ENCODE assay signal across 10 mouse cellular contexts in the genomic region with DNA sequence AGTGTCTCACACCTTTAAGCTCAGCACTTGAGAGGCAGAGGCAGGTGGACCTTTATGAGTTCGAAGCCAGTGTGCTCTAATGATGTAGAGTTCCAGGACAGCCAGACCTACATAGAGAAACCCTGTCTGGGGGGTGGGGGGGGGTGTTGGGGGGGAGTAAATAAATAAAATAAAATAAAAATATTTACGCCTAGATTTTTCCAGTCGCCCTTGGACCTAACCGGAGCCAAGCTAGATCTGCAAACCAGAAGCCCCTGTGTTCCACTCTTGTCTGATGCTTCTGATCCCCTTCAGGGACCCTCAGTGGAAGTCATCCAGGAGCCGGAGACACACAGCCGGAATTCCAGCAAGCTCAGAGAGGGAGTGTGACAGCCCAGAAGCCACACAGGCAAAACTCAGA. TPM values are rescaled to one million over a fixed set of nuclear protein-coding genes. Genes with fewer than 3 reads are reported as not detected.
DNase-seq lines count a peak whose midpoint lies in the region; ATAC-seq and TF ChIP-seq lines count a peak whose summit lies in the region.
"Had no signal": no experiment of that assay in that cellular context is flagged by ENCODE, and none has a peak within 500 bp of the region (broad histone marks: within the 10 kb centered on the region; RNA-seq: fewer than 3 reads in every experiment).

TSS of gene Wscd2 (plus strand) at position 301 of the 400 bp plus-strand sequence.

- H3K27ac ChIP-seq in gastrocnemius, adult 2 months: peak within 1 kb of the TSS; percentile 40; the same call in 1 of the 2 replicates
- no peak within 1 kb of the TSS for H3K27ac ChIP-seq in lung, postnatal 0 days (ENCODE audit: low read length)
- peak within 1 kb of the TSS; percentile 21; the same call in 1 of the 2 replicates for H3K27ac ChIP-seq in stomach, embryonic 14.5 days (ENCODE audit: low read length)

- 0 out of 2 replicates have a peak within 1 kb of the TSS, but pooled peaks have one; percentile 3 for H3K9ac ChIP-seq in lung, postnatal 0 days (replicated peaks; ENCODE audit: low read depth)
- H3K9ac ChIP-seq in stomach, embryonic 14.5 days (replicated peaks; ENCODE audit: low read depth, low read length): peak within 1 kb of the TSS; percentile 46

- intact Hi-C loops in gastrocnemius, adult 2 months (cut with DNase I): no loop called here
- intact Hi-C loops in left cerebral cortex, postnatal 14 days (cut with DNase I): loop anchor here (5.0 to 10.0 kb wide), 3 partner anchors 55 to 237 kb away; no protein-coding TSS in a partner anchor

- no peaks in the 10 kb centered on the region for H3K36me3 ChIP-seq in lung, postnatal 0 days (ENCODE audit: insufficient read depth, low read length)
- H3K36me3 ChIP-seq in stomach, embryonic 14.5 days (ENCODE audit: control insufficient read depth, insufficient read depth, low read length): no peaks in the 10 kb centered on the region

- 52% methylated on average over 6 of the region's 6 CpGs for WGBS in lung, postnatal 0 days
- 59% methylated on average over 6 of the region's 6 CpGs for WGBS in stomach, embryonic 14.5 days

- TF ChIP-seq CTCF in gastrocnemius, adult 2 months (IDR thresholded peaks at IDR 0.05): no peak
- TF ChIP-seq CTCF in lung, postnatal 0 days (IDR thresholded peaks at IDR 0.05): no peak

- no peaks in the 10 kb centered on the region for H3K4me1 ChIP-seq in lung, postnatal 0 days (ENCODE audit: insufficient read depth, low read depth, low read length)
- H3K4me1 ChIP-seq in stomach, embryonic 14.5 days (ENCODE audit: control insufficient read depth, insufficient read depth, low read length): 0 out of 2 replicates have a peak, but pooled peaks cover 3% of the 10 kb centered on the region

- peak within 1 kb of the TSS; percentile 58 for H3K4me2 ChIP-seq in lung, postnatal 0 days (replicated peaks; ENCODE audit: low read depth, low read length)
- H3K4me2 ChIP-seq in stomach, embryonic 14.5 days (replicated peaks; ENCODE audit: low read depth, low read length): peak within 1 kb of the TSS; percentile 86

- TF ChIP-seq EP300 in lung, postnatal 0 days (IDR thresholded peaks at IDR 0.05): no peak

- no peaks in the 10 kb centered on the region; the same call in 1 of the 2 replicates for H3K27me3 ChIP-seq in lung, postnatal 0 days (replicated peaks; ENCODE audit: insufficient read depth, low read length)
- H3K27me3 ChIP-seq in stomach, embryonic 14.5 days (ENCODE audit: control insufficient read depth, insufficient read depth, low read length): 0 out of 2 replicates have a peak, but pooled peaks cover 7% of the 10 kb centered on the region

- peak within 1 kb of the TSS; percentile 64 for H3K4me3 ChIP-seq in gastrocnemius, adult 2 months
- H3K4me3 ChIP-seq in lung, postnatal 0 days (ENCODE audit: low read depth, low read length): peak within 1 kb of the TSS; percentile 33
- H3K4me3 ChIP-seq in stomach, embryonic 14.5 days (ENCODE audit: low read depth, low read length): peak within 1 kb of the TSS; percentile 48

- ATAC-seq in lung, postnatal 0 days: no peak
- no peak for ATAC-seq in stomach, embryonic 14.5 days (ENCODE audit: insufficient number of reproducible peaks, insufficient read depth, low FRiP score, low read depth)

- no peak for DNase-seq in gastrocnemius, adult 2 months
- DNase-seq in gastrocnemius, adult 18-20 months (ENCODE audit: low spot score): no peak
- DNase-seq in lung, postnatal 0 days (ENCODE audit: low spot score): no peak
- DNase-seq in lung, postnatal 4 days: no peak
- no peak for DNase-seq in left cerebral cortex, postnatal 14 days (ENCODE audit: low spot score in 2 of 2)
- no peak for DNase-seq in gastrocnemius, postnatal 10 days
- DNase-seq in cerebellum, postnatal 4 days (ENCODE audit: low spot score in 2 of 2): no peak

- H3K9me3 ChIP-seq in lung, postnatal 0 days (ENCODE audit: low read length): no peaks in the 10 kb centered on the region
- no peaks in the 10 kb centered on the region for H3K9me3 ChIP-seq in stomach, embryonic 14.5 days (ENCODE audit: control insufficient read depth, low read depth, low read length)

RNA-seq across cellular contexts. Expression of gene Wscd2, which starts in this region (rescaled TPM):
- under 1 TPM; 0.08 to 0.36 TPM for total RNA-seq in gastrocnemius, adult 2 months (2021)
- total RNA-seq in gastrocnemius, adult 18-20 months (2021): under 1 TPM; 0.16 to 0.26 TPM
- polyA plus RNA-seq in lung, postnatal 0 days (2015; fragmentation: Nextera tagmentation; extraction: Ambion mirVana): 2.5 and 2.7 TPM in 2 replicates
- total RNA-seq in left cerebral cortex, postnatal 14 days (2021): 10 to 100 TPM; 60.6 to 62.5 TPM
- polyA plus RNA-seq in stomach, embryonic 14.5 days (2014; fragmentation: Nextera tagmentation; extraction: Ambion mirVana): 6.2 and 6.6 TPM in 2 replicates
- under 1 TPM; 0.94 to 0.99 TPM for total RNA-seq in gastrocnemius, postnatal 10 days (2021)
- total RNA-seq: megakaryocyte-erythroid progenitor cell, adult 5-6 weeks had no signal
- polyA plus RNA-seq: C2C12 had no signal

Comparison
In these comparisons a context has a peak if more than half of its experiments do, and no peak if none do; other contexts are left out.
1. RNA of gene Wscd2 (total RNA-seq): 60.6 to 62.5 TPM in left cerebral cortex, postnatal 14 days; 0.94 to 0.99 TPM in gastrocnemius, postnatal 10 days, 0.08 to 0.36 TPM in gastrocnemius, adult 2 months and 0.16 to 0.26 TPM in gastrocnemius, adult 18-20 months; every median in the first group is over 10 times any median in the second.
2. Peak in every context shown above with its lines, with median percentiles within 50 percentile points of each other: H3K4me3 ChIP-seq.